Mouse (Mus musculus) thymus, postnatal 0 days (tissue): Measurements from ENCODE around the gene Nek4. TPM values are rescaled to one million over a fixed set of nuclear protein-coding genes. Genes with fewer than 3 reads are reported as not detected.

ENCODE experiments used
- DNase-seq: peaks from one replicate; pipeline ENCODE4 v3.0.0-alpha.2; 2015; ENCODE audit warnings: low spot score
- polyA plus RNA-seq: library from polyadenylated mRNA; unstranded; fragments of >200 nt; fragmentation: Nextera tagmentation; extraction: Ambion mirVana; gene quantifications from 2 replicates; pipeline ENCODE4 v1.2.1, GENCODE M21; 2015

Nek4 gene
- polyA plus RNA-seq, 1 experiment from 2014 or later, result 6.1 TPM

DNA sequence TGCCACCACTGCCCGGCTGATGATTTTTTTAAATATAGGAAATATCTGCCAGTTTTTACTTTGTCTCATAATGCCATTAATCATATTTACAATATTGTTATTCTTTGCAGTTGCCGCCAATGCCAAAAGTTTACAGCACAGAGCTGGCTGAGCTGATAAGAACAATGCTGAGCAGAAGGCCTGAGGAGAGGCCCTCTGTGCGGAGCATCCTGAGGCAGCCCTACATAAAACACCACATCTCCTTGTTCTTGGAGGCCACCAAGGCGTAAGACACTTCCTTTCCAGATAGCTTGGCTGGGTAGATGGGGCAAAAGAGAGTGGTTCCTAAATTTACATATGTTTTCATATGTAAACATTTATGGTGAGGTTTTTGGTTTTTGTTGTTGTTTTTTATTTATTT, 7.9 kb downstream of the Nek4 start:
- no peak for DNase-seq

DNA sequence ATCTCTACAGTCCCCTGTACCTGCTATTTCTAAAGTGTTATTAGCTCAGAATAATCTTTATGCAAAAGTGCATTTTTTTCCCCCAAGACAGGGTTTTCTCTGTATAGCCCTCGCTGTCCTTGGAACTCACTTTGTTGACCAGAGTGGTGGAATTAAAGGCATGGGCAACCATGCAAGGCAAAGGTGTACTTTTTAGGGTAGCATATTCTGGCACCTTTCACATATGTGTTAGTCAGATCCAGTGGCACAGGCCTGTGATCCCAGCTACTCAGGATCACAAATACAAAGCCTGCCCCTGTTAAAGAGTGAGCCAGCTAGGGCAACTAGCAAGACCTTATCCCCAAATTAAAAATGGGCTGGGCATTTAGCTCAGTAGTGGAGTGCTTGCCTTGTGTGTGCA, 9.2 kb downstream of the Nek4 start:
- no peak for DNase-seq

DNA sequence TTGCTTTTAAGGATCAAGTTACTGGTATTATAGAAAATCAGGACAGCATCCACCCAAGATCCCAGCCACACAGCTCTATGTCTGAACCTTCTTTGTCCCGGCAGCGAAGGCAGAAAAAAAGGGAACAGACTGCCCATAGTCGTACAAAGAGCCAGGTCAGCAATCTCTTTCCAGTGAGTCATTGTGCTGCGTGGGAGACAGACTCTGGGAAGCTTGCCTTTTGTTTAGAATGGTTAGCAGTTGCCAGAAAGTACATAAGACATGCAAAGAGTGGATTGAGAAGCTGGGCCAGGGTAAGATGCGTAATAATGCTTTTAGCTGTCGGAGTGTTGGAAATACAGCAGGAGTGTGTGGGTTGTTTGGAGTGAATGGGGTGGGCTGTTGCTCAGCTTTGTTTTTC, 23.0 kb downstream of the Nek4 start:
- no peak for DNase-seq

DNA sequence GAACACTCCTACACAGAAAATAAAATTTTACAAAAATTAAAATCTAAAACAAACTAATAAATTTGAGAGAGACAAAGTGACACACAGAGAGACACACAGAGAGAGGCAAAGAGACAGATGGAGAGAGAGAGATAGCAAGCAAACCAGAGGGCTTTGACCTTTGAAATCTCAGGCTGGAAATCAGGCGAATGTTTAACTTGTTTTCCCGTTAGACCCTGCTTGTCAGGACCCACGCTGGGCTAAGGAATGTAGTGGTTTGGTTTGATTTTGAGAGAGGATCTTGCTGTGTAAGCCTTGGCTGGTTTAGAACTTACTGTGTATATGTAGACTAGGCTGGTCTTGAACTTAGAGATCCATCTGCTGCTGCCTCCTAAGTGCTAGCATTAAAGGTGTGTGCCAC, 25.0 kb downstream of the Nek4 start:
- DNase-seq, result no peak

DNA sequence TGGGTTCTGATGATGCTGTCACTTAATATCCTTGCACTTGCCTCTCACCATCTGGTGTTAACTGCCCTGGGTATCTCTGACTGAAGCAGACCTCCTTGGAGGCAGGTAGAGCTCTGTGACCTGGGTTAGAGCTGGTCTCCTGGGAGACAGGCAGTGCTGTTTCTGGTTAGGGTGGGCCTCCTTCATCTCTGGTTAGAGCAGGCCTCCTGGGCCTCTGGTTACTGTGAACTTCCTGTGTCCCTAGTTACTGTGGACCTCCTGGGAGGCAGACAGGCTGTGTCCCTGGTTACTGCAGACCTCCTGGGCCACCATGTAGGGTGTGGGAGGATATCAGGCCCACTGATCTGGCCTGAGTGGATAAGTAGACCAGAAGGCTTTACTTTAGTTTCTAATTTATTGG, 45.2 kb downstream of the Nek4 start:
- DNase-seq, result no peak

DNA sequence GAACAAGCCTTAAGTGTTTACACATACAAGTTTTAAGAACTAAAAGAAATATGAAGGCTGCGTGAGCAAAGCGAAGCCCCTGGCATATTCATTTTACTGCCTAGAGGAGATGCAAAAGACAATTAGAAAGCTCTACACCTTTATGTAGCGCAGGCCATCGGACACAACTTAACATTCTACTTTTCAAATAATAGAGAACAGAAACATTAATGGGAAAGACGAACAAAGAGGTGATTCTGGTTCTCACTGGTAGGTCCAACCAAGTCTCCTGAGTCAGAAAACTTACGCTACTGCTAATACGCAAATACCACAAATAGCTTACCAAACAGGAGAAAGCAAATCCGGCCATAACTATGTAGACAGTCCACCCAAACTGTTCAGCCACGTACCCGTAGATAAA, 49.2 kb downstream of the Nek4 start:
- DNase-seq, result no peak

DNA sequence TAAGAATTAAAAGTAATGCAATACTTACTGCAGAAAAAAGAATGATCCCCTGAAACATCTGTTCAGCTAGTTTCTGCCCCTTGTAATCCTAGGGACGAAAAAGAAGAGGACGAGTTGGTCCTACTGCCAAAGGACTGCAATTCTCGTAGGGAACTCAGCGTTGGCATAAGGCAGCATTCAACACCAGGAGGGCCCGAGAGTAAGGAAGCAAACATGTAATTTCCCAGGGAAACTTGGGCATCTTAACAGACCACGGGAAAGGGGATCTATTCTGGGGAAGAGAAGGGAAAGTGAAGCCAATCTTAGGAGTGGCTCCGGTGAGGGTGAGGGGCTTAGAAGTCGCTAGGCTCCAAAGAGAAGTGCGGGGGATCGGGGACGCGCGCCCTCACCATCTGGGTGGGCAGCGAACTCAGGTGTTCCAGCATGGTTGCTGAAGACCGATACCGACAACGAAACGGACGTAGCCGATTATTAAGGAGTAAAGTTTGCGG, 49.7 kb downstream of the Nek4 start:
- no peak for DNase-seq

DNA sequence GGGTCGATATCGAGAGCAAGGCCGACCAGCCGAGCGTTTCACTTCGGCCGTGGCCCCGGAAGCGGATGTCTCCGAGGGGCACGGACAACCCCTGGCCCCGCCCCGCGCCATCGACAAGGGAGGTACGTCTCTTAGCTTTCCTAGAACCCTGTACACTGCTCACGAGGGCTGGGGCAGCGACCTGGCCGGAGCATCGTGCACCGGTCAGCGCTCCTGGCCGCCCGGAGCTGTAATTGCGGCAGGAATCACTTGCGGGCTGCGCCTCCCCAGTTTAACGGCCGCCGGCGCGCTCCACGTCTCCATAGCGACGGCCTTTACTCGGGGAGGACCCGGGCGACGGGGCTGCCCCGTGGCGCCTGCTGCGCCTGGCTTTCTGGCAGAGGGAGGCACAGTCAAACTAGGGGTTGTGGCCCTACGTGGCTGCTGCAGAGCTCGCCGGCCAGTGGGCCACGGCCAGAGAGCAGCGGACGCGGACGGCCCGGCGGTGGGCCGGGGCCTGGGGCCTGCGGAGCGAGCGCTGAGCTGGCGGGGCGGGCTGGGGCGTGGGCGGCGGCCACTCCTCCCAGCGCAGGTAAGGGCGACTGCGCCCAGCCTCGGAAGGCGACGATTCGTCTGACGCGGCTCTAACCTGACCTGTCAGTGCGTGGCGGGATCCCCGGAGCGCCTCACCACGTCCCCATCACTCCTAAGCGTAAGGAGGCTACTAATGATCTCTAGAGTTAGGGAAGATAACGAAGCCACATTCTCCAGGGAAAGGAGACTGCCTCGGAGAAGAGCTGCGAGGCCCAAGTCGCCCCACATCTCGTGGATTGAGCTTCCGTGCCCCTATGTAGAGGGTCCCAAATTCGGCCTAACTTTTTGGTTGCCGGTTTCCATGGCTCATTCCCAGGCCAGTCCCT, 50.4 kb downstream of the Nek4 start, which contains the start of the genes Glt8d1 and Spcs1:
Glt8d1 (plus strand) TSS at position 94 of the 899 bp plus-strand sequence.
Spcs1 (minus strand) TSS at position 366 of the 899 bp plus-strand sequence.
- peak; percentile 82 for DNase-seq

DNA sequence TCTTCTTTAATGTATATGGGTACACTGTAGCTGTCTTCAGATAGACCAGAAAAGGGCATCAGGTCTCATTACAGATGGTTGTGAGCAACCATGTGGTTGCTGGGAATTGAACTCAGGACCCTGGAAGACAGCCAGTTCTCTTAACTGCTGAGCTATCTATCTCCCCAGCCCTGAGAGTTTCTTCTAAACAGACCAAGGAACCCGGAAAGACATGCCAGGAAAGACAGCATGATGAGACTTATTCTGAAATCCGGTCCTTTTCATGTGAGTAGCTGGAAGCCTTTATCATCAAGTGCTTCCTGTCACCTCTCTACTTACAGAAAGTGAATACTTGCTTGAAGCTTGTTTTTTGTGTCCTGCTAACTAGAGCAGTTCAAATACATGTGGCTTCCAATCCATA, 53.4 kb downstream of the Nek4 start:
- no peak for DNase-seq

DNA sequence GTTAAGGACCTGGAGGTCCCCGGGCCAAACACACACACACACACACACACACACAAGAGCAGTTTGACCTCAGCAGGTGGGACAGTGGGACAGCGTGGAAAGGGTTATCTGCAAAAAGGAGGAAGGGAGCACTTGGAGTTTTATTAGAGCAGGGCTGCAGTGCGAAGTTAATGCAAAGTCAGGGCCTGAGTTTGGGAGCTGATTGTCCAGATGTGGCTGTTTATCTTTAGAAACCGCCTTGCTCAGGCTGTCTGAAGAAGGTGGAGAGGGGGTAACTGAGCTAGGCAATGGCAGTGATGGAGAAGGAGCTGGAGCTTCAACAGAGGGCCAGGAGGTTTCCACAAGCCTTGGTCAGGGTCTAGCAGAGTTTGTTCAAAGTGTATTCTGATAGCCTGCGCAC, 55.6 kb downstream of the Nek4 start:
- no peak for DNase-seq

DNA sequence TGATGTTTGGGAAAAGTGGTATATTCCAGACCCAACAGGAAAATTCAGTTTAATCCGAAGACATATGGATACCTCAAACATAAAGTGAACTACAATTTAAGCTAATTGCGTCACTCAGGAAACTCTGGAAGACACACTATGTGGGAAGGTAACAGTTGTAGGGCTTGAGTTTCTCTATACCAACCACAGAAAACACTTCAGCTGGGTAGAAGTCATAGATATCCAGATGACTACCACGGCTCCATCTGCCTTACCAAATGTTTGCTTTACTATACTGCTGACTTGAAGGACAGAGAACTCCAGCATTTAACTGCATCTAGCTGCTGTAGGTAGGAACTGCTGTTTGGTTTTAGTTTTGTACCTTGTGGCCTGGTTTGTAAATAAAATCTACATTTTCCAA, 60.4 kb downstream of the Nek4 start:
- no peak for DNase-seq

DNA sequence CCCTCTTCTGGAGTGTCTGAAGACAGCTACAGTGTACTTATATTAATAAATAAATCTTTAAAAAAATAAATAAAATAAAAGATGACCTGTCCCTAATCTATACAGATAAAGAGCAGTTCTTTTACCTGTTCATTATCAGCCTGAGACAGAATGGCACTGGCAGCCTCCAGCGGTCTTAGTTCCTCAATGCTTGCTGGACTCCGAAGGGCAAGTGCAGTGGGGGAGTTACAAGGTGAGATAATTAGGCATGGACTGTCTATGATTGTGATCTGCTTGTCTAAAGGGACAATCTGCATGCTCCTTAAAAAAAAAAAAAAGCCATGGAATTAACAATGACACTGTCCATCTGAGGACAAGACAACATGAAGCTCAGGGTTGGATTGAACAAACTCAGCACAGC, 62.8 kb downstream of the Nek4 start:
- DNase-seq, result no peak

DNA sequence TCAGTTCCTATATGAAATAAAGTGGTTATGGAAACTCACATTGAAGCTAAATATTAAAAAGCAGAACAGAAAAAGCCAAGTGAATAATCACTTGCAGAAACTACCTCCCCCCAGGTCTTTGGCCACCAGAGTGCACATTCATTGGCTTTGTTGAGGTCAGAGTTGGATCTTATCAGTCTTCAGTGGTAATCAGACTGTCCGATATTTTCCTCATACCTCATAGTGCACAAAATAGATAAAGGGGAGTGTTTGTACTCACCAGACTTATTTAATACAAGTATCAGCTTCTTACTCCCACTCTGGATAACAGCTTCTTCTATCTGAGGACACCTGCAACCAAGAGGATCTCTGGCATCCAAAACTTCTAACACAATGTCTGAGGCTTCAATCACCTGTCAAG, 64.9 kb downstream of the Nek4 start:
- DNase-seq, result no peak

DNA sequence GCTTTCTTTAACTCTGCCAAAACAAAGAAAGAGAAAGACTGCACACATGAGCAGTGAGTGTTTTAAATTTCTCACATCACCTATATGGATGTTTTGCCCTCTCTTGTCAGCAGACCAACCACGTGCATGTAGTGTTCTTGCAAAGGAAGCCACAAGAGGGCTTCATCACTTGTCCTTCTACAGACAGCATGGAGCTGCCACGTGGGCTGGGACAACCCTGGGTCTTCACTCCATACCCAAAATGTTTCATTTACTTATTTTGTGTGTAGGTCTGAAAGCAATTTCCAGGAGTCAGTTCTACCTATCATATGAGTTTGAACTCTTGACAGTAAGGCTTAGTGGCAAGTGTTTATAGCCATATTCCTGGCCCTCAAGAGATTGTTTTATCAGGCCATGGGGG, 66.7 kb downstream of the Nek4 start:
- DNase-seq, result peak; percentile 57

DNA sequence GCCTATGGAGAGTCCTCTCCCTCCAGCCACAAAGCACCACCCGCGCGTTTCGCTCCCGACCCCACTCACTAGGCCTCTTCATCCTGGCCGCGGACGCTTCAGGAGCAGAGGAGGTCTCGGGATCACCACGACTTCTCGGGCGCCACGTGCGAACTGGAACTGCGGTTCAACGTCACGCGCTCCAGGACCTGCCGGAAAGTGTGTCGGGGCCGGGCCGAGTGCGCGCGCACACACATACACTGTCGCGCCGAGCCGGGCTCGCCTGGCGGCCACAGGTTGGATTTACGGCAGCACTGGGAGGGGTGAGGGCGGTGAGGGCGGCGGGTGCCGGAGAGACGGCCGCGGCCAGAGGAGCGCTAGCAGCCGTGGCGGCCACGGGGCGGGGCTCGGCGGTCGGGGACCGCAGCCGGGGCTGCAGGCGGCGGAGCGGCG, 67.7 kb downstream of the Nek4 start, which contains the start of the genes Pbrm1 and Gnl3:
Pbrm1 (plus strand) TSS at position 279 of the 432 bp plus-strand sequence.
Gnl3 (minus strand) TSS at position 293 of the 432 bp plus-strand sequence.
- peak; percentile 96 for DNase-seq

DNA sequence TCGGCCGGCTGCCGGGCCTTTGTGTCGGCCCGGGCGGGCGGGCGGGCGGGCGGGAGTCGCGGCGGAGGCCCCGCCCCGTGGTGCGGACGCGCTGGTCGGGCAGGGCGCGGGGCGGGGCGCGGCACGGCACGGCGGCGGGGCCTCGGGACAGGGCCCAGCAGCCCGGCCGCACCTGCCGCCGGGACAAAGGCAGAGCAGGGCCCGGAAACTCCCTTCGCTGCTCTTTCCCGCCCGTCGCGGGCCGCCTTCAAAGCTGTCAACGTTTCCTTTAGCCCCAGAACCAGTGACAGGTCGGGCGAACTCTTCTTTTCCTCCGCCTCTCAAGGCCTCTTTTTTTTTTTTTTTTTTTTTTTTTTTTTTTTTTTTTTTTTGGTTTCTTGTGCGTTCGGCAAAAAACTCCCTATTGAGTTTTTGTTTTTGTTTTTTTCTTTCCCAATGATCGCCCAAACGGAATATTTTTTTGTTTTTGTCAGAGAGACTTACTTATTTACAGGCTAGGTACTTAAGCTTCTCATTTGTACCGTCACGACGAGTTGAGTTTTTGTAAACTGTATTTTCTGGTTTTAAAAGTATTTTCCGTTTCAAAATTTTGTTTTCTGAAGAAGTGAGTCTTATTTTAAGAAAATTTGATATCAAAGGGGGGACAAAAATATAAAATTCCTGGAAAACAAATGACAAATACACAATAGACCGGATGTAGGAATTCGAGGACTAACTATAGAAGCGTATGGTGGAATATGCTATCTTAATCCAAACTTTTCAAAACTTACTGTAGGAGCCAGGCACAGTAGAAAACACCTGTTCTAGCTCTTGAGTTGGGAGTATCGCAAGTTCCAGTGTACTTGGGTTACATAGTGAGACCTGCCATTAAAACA, 68.4 kb downstream of the Nek4 start:
- peak; percentile 91 for DNase-seq

DNA sequence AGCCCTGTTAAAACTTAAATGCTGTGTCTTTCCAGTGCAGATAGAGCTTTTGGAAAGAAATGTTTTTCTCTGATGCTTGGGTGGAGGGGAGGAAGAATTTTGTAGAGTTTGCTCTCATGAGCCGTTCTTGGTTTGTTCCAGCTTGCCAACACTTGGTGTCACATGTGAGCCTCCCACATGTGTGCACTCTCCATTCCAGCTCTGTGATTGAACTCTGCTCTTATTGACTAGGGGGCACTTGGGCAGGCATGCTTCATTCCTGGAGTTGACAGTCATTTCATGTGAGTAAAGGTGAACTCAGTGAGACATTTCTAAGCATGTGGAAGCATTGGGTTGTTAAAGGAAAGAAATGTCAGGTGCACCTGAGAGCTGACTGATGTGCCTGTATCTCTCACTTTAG, 71.4 kb downstream of the Nek4 start:
- no peak for DNase-seq

DNA sequence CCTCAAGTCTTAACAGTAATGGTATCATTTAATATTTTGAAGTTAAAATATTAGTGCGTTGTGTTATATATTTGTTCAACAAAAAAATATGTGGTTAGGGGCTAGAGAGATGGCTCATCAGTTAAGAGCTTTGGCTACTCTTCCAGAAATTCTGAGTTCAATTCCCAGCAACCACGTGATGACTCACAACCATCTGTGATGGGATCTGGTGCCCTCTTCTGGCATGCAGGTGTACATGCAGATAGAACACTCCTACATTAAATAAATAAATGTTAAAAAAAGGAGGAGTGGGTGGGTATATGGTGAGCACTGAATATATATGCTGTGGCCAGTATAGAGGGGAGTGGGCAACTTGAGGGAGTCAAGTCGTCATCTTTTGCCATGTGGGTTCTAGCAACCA, 74.6 kb downstream of the Nek4 start:
- DNase-seq, result no peak
